Mouse (Mus musculus): Measurements from ENCODE around the gene Abat.

GRCm38 (mm10) chr16:8570901-8571615 is 57.8 kb downstream of the Abat start:
- TF ChIP-seq MYOG (IDR thresholded peaks at IDR 0.05; ENCODE audit: control insufficient read depth, extremely low read depth, insufficient read length): no peak
- no peak for TF ChIP-seq CTCF (IDR thresholded peaks at IDR 0.05; ENCODE audit: control insufficient read depth, insufficient read depth, insufficient read length)
- TF ChIP-seq USF1 (IDR thresholded peaks at IDR 0.05; ENCODE audit: low read depth): no peak
- TF ChIP-seq MAX (IDR thresholded peaks at IDR 0.05): no peak
- TF ChIP-seq CEBPB (IDR thresholded peaks at IDR 0.05; ENCODE audit: low read depth): no peak
- TF ChIP-seq MYOD1 (IDR thresholded peaks at IDR 0.05; ENCODE audit: control insufficient read depth, insufficient read length, low read depth): no peak

Data from C2C12 (cell line).